Mouse (Mus musculus): ENCODE results near the gene 0610030E20Rik. TPM values are rescaled to one million over a fixed set of nuclear protein-coding genes. Genes with fewer than 3 reads are reported as not detected.

0610030E20Rik gene
- polyA plus RNA-seq, 1 experiment from 2014 or later = 29.2 TPM

- Histone ChIP-seq H3K36me3 (peaks cover 26% of the 10 kb centered on the region), H3K27ac (no peak overlapping the region), H3K4me2 (no peak overlapping the region), H3K9ac (replicated peaks) (no peak overlapping the region), H3K4me1 (replicated peaks) (peaks cover 28% of the 10 kb centered on the region), H3K27me3 (0 out of 2 replicates have a peak, but pooled peaks cover 3% of the 10 kb centered on the region), H3K4me3 (replicated peaks) (no peak overlapping the region), H3K9me3 (no peaks in the 10 kb centered on the region)
- ATAC-seq (ENCODE audit: insufficient number of reproducible peaks, insufficient read depth, low FRiP score, low TSS enrichment, low read depth) = no peak
- 90% methylated on average over 4 of the region's 4 CpGs for WGBS
Measured at GRCm38 (mm10) chr6:72385258-72385657, 38.1 kb downstream of the 0610030E20Rik start.

DNA sequence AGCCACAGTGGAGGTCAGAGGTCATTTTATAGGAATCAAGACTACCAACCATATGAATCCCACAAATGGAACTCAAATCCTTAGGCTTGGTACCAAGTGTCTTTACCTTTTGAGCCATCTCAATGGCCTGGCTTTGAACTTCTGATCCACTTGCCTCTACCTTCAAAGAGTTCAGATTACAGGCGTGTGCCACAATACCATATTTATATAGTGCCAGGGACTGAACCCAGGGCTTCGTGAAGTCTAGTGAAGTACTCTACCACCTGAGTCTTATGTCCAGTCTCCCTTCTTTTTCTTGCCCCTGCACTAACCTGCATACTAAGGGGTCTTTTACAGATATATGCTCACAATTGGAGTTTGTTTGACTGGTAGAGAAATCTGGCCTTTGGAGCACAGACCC lies 39.4 kb downstream of the 0610030E20Rik start:
- H3K4me3 ChIP-seq (replicated peaks) = no peak overlapping the region
- H3K4me1 ChIP-seq (replicated peaks) = peaks cover 32% of the 10 kb centered on the region
- H3K27ac ChIP-seq = no peak overlapping the region
- no peak overlapping the region for H3K4me2 ChIP-seq
- ATAC-seq (ENCODE audit: insufficient number of reproducible peaks, insufficient read depth, low FRiP score, low TSS enrichment, low read depth) = no peak
- H3K36me3 ChIP-seq = peaks cover 26% of the 10 kb centered on the region
- no peaks in the 10 kb centered on the region for H3K9me3 ChIP-seq
- 93% methylated on average over 2 of the region's 2 CpGs for WGBS
- no peak overlapping the region for H3K9ac ChIP-seq (replicated peaks)
- no peaks in the 10 kb centered on the region for H3K27me3 ChIP-seq

DNA sequence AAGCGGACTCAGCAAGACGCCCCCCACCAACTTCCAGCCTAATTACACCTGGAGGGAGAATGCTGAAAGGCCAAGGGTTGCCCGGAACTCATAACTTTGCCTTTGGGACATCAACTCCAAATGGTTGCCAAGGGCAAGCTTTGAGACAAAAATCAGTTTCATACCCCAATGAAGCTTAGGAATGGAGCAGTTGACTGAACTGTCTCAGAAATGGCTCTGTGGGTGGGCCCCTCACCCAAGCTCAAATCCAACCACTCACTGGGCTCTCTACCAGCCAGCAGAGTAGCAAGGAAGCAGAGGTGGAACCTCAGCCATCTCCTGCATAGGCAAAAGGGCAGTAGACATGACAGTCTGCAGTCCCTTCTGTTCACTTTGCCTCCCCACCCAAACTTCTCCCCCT lies 40.7 kb downstream of the 0610030E20Rik start:
- H3K36me3 ChIP-seq = peaks cover 26% of the 10 kb centered on the region
- H3K4me2 ChIP-seq = peak overlapping the region; percentile 67; the same call in 1 of the 2 replicates
- 43% methylated on average over 3 of the region's 3 CpGs for WGBS
- ATAC-seq (ENCODE audit: insufficient number of reproducible peaks, insufficient read depth, low FRiP score, low TSS enrichment, low read depth) = no peak
- no peak overlapping the region for H3K4me3 ChIP-seq (replicated peaks)
- H3K9ac ChIP-seq (replicated peaks) = no peak overlapping the region
- no peak overlapping the region for H3K27ac ChIP-seq
- H3K27me3 ChIP-seq = no peaks in the 10 kb centered on the region
- H3K9me3 ChIP-seq = no peaks in the 10 kb centered on the region
- H3K4me1 ChIP-seq (replicated peaks) = peaks cover 32% of the 10 kb centered on the region

DNA sequence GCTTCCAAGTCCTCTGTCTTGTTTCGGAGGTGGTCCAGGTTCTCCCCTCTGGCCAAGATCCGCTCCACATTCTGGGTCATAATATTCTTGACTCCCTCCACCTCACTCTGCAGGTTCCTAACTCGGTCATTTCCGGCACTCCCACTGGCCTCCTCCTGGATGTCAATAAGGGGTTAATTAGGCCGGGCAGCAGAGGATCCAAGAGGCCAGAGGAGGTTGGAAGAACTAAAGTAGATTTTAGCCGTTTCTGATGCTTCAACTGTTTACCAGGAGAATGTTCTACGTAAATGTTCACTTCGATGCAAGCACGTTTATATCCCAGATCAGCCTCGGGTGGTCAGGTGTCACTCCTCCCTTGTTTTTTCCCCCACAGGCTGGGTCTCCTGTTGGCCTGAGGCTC lies 41.1 kb downstream of the 0610030E20Rik start:
- H3K9ac ChIP-seq (replicated peaks) = no peak overlapping the region
- peak overlapping the region; percentile 67; the same call in 1 of the 2 replicates for H3K4me2 ChIP-seq
- no peak overlapping the region for H3K27ac ChIP-seq
- ATAC-seq (ENCODE audit: insufficient number of reproducible peaks, insufficient read depth, low FRiP score, low TSS enrichment, low read depth) = no peak
- 44% methylated on average over 10 of the region's 10 CpGs for whole genome bisulfite sequencing
- H3K9me3 ChIP-seq = no peaks in the 10 kb centered on the region
- H3K4me3 ChIP-seq (replicated peaks) = no peak overlapping the region
- H3K27me3 ChIP-seq = no peaks in the 10 kb centered on the region
- H3K36me3 ChIP-seq = peaks cover 26% of the 10 kb centered on the region
- H3K4me1 ChIP-seq (replicated peaks) = peaks cover 32% of the 10 kb centered on the region

- Histone ChIP-seq H3K27me3 (no peaks in the 10 kb centered on the region), H3K9me3 (no peaks in the 10 kb centered on the region), H3K4me2 (peak overlapping the region; percentile 67), H3K4me1 (replicated peaks) (peaks cover 32% of the 10 kb centered on the region), H3K27ac (no peak overlapping the region; the same call in 1 of the 2 replicates), H3K4me3 (replicated peaks) (peak overlapping the region; percentile 54; the same call in 1 of the 2 replicates), H3K9ac (replicated peaks) (peak overlapping the region; percentile 72), H3K36me3 (peaks cover 26% of the 10 kb centered on the region)
- WGBS = 43% methylated on average over 6 of the region's 6 CpGs
- ATAC-seq (ENCODE audit: insufficient number of reproducible peaks, insufficient read depth, low FRiP score, low TSS enrichment, low read depth) = no peak
Measured at GRCm38 (mm10) chr6:72388791-72389329, 41.7 kb downstream of the 0610030E20Rik start.

GRCm38 (mm10) chr6:72389471-72389940 lies 42.4 kb downstream of the 0610030E20Rik start:
- Histone ChIP-seq H3K36me3 (peaks cover 20% of the 10 kb centered on the region), H3K27me3 (no peaks in the 10 kb centered on the region), H3K4me2 (peak overlapping the region; percentile 67), H3K4me1 (replicated peaks) (peaks cover 32% of the 10 kb centered on the region), H3K4me3 (replicated peaks) (peak overlapping the region; percentile 54), H3K9ac (replicated peaks) (peak overlapping the region; percentile 72), H3K9me3 (no peaks in the 10 kb centered on the region), H3K27ac (peak overlapping the region; percentile 94)
- 19% methylated on average over 13 of the region's 13 CpGs for WGBS
- peak; percentile 48; the same call in 1 of the 2 replicates for ATAC-seq (ENCODE audit: insufficient number of reproducible peaks, insufficient read depth, low FRiP score, low TSS enrichment, low read depth)

- no peaks in the 10 kb centered on the region for H3K9me3 ChIP-seq
- peak within 1 kb of the TSS; percentile 54 for H3K4me3 ChIP-seq (replicated peaks)
- peaks cover 32% of the 10 kb centered on the region for H3K4me1 ChIP-seq (replicated peaks)
- peak within 1 kb of the TSS; percentile 67 for H3K4me2 ChIP-seq
- H3K36me3 ChIP-seq = peaks cover 13% of the 10 kb centered on the region
- H3K9ac ChIP-seq (replicated peaks) = peak within 1 kb of the TSS; percentile 72
- 2% methylated on average over 33 of the region's 33 CpGs for WGBS
- H3K27me3 ChIP-seq = no peaks in the 10 kb centered on the region
- peak within 1 kb of the TSS; percentile 94 for H3K27ac ChIP-seq
- ATAC-seq (ENCODE audit: insufficient number of reproducible peaks, insufficient read depth, low FRiP score, low TSS enrichment, low read depth) = peak; percentile 67; the same call in 1 of the 2 replicates
Measured at GRCm38 (mm10) chr6:72389941-72390771, 43.0 kb downstream of the 0610030E20Rik start, which contains the start of gene Vamp8. Gene Vamp8 (minus strand): TSS chr6:72390703.

DNA sequence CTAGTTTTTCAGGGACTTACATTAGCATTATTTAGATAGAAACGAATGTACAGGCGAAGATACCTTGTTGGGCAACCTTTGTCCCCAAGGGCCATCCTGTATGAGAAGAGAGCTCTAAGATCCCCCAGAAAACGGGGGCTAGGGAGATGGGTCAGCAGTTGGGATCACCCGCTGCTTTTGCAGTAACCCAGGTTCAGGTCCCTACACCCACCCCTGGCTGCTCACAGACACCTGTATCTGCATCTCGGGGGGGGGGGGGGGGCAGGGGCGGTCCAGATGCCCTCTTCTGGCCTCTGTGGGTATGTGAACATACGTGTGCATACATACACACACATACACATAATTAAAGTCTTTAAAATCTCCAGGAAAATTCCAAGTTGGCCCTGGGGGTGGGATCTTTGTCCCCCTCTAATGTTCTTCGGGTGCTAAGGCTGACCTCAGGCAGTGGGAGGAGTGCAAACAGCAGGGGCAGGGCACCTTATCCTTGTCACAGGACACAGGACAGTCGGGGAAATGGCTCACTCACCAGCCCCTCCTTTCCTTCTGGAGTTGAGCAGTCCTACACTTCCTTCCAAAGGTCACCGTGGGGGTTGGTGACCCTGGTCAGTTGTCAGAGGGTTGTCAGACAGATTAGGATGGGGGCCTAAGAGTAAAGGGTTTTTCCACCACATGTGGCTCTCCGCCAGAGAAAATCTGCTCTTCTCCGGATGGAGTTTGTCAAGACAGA lies 43.8 kb downstream of the 0610030E20Rik start:
- Histone ChIP-seq H3K9ac (replicated peaks) (peak overlapping the region; percentile 72), H3K4me1 (replicated peaks) (peaks cover 32% of the 10 kb centered on the region)

DNA sequence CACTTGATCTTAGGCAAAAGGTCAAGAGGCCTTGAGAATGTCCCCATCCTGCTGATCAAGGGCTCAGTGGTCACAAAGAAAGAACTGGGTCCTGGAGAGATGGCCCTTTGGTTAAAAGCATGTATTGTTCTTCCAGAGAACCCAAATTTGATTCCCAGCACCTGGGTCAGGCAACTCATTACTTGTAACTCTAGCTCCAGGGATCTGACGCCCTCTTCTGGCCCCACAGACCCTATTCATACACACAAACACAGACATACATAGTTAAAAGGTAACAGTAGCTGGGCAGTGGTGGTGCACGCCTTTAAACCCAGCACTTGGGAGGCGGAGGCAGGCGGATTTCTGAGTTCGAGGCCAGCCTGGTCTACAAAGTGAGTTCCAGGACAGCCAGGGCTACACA lies 45.2 kb downstream of the 0610030E20Rik start:
- 90% methylated on average over 5 of the region's 5 CpGs for WGBS
- Histone ChIP-seq H3K36me3 (no peaks in the 10 kb centered on the region; the same call in 1 of the 2 replicates), H3K9ac (replicated peaks) (no peak overlapping the region), H3K4me3 (replicated peaks) (no peak overlapping the region), H3K27ac (no peak overlapping the region), H3K4me2 (no peak overlapping the region), H3K4me1 (replicated peaks) (peaks cover 32% of the 10 kb centered on the region), H3K9me3 (no peaks in the 10 kb centered on the region), H3K27me3 (no peaks in the 10 kb centered on the region)
- ATAC-seq (ENCODE audit: insufficient number of reproducible peaks, insufficient read depth, low FRiP score, low TSS enrichment, low read depth) = no peak

More for the DNA sequence above, 43.8 kb downstream of the 0610030E20Rik start:
- Histone ChIP-seq H3K4me3 (replicated peaks) (peak overlapping the region; percentile 54), H3K36me3 (peaks cover 6% of the 10 kb centered on the region; the same call in 1 of the 2 replicates), H3K9me3 (no peaks in the 10 kb centered on the region), H3K4me2 (peak overlapping the region; percentile 67), H3K27ac (peak overlapping the region; percentile 94), H3K27me3 (no peaks in the 10 kb centered on the region)
- no peak for ATAC-seq (ENCODE audit: insufficient number of reproducible peaks, insufficient read depth, low FRiP score, low TSS enrichment, low read depth)
- 18% methylated on average over 12 of the region's 12 CpGs for WGBS

GRCm38 (mm10) chr6:72396837-72397251 lies 49.7 kb downstream of the 0610030E20Rik start:
- H3K4me3 ChIP-seq (replicated peaks) = no peak overlapping the region
- H3K9ac ChIP-seq (replicated peaks) = no peak overlapping the region
- no peaks in the 10 kb centered on the region for H3K9me3 ChIP-seq
- no peak for ATAC-seq (ENCODE audit: insufficient number of reproducible peaks, insufficient read depth, low FRiP score, low TSS enrichment, low read depth)
- 80% methylated on average over 10 of the region's 10 CpGs for WGBS
- H3K4me2 ChIP-seq = no peak overlapping the region
- H3K27ac ChIP-seq = no peak overlapping the region
- H3K36me3 ChIP-seq = no peaks in the 10 kb centered on the region
- H3K4me1 ChIP-seq (replicated peaks) = no peaks in the 10 kb centered on the region
- no peaks in the 10 kb centered on the region for H3K27me3 ChIP-seq

- Histone ChIP-seq H3K4me2 (no peak overlapping the region), H3K4me3 (replicated peaks) (no peak overlapping the region), H3K4me1 (replicated peaks) (no peaks in the 10 kb centered on the region), H3K27ac (no peak overlapping the region), H3K9me3 (no peaks in the 10 kb centered on the region), H3K27me3 (no peaks in the 10 kb centered on the region), H3K36me3 (no peaks in the 10 kb centered on the region), H3K9ac (replicated peaks) (no peak overlapping the region)
- 45% methylated on average over 2 of the region's 2 CpGs for WGBS
- ATAC-seq (ENCODE audit: insufficient number of reproducible peaks, insufficient read depth, low FRiP score, low TSS enrichment, low read depth) = no peak
Measured at GRCm38 (mm10) chr6:72399967-72400366, 52.9 kb downstream of the 0610030E20Rik start.

Measured in limb, embryonic 12.5 days (tissue).